Mouse (Mus musculus) spleen, adult 18-20 months (tissue): ENCODE results near the gene Cpt1c.

ENCODE experiments used
- DNase-seq, 2 experiments: peaks; one replicate each; pipeline ENCODE4 v3.0.0; 2022; ENCODE audit warnings: mixed read lengths in 2 of 2

The Cpt1c gene

GRCm38 (mm10) chr7:44960512-44960910 is 14.1 kb downstream of the Cpt1c start:
- no peak for DNase-seq

- peak; percentile 63 to 73 for DNase-seq
These were observed 14.7 kb downstream of the Cpt1c start for GRCm38 (mm10) chr7:44959874-44960511.

- no peak for DNase-seq
These were observed 15.4 kb downstream of the Cpt1c start for GRCm38 (mm10) chr7:44959281-44959680.

GRCm38 (mm10) chr7:44958208-44958607 is 16.4 kb downstream of the Cpt1c start:
- peak in 1 of 2 experiments; percentile 31 for DNase-seq

- no peak for DNase-seq
These were observed 17.3 kb downstream of the Cpt1c start for GRCm38 (mm10) chr7:44957183-44957835.

GRCm38 (mm10) chr7:44956266-44956665 is 18.4 kb downstream of the Cpt1c start:
- no peak for DNase-seq

- DNase-seq, result no peak
These were observed 19.0 kb downstream of the Cpt1c start for GRCm38 (mm10) chr7:44955628-44956027.

GRCm38 (mm10) chr7:44954091-44954885 is 20.4 kb downstream of the Cpt1c start:
- no peak for DNase-seq

- no peak for DNase-seq
These were observed 21.1 kb downstream of the Cpt1c start for GRCm38 (mm10) chr7:44953561-44953960.

- peak; percentile 69 to 74 for DNase-seq
These were observed 21.9 kb downstream of the Cpt1c start for GRCm38 (mm10) chr7:44952611-44953306.

GRCm38 (mm10) chr7:44951960-44952359 is 22.7 kb downstream of the Cpt1c start:
- DNase-seq, result peak in 1 of 2 experiments; percentile 32

- no peak for DNase-seq
These were observed 24.7 kb downstream of the Cpt1c start for GRCm38 (mm10) chr7:44949922-44950321.

GRCm38 (mm10) chr7:44942904-44943303 is 31.7 kb downstream of the Cpt1c start, which contains the start of gene Tsks:
Gene Tsks, plus strand, starts transcription at chr7:44943204.
- no peak for DNase-seq

- no peak for DNase-seq
These were observed 36.0 kb downstream of the Cpt1c start for GRCm38 (mm10) chr7:44938680-44939079.

- peak; percentile 97 to 100 for DNase-seq
These were observed 45.2 kb downstream of the Cpt1c start, which contains the start of gene Ap2a1 for GRCm38 (mm10) chr7:44929204-44930151. Gene Ap2a1, minus strand, starts transcription at chr7:44929496.

GRCm38 (mm10) chr7:44928570-44928969 is 46.1 kb downstream of the Cpt1c start:
- DNase-seq, result no peak

- DNase-seq, result no peak
These were observed 49.2 kb downstream of the Cpt1c start for GRCm38 (mm10) chr7:44925468-44925867.

GRCm38 (mm10) chr7:44922530-44922929 is 52.1 kb downstream of the Cpt1c start:
- DNase-seq, result no peak

- DNase-seq, result no peak
These were observed 55.5 kb downstream of the Cpt1c start for GRCm38 (mm10) chr7:44919127-44919526.

- no peak for DNase-seq
These were observed 56.4 kb downstream of the Cpt1c start for GRCm38 (mm10) chr7:44918219-44918618.

GRCm38 (mm10) chr7:44916881-44917280 is 57.8 kb downstream of the Cpt1c start:
- DNase-seq, result no peak

- no peak for DNase-seq
These were observed 58.5 kb downstream of the Cpt1c start for GRCm38 (mm10) chr7:44916191-44916590.
